Mouse (Mus musculus) heart, postnatal 0 days (tissue): ENCODE results near the gene Nfrkb. TPM values are rescaled to one million over a fixed set of nuclear protein-coding genes. Genes with fewer than 3 reads are reported as not detected.

Source experiments
- ATAC-seq: fragments of 200-750 bp; cut with Nextera tagmentation; 2 replicates; pipeline ENCODE4 v1.8.0; 2017; ENCODE audit warnings: low read depth, moderate number of reproducible peaks, moderate library complexity; ENCODE audit not compliant: insufficient read depth
- DNase-seq: peaks from one replicate; pipeline ENCODE4 v3.0.0-alpha.2; 2016; ENCODE audit warnings: low spot score
- H3K27ac ChIP-seq: fragments of 300-500 bp; sonication (generic); 2 replicates; pipeline ENCODE4 v1.5.1; 2014; ENCODE audit warnings: low read depth, mild to moderate bottlenecking
- H3K27me3 ChIP-seq: fragments of 300-500 bp; sonication (generic); 2 replicates; pipeline ENCODE4 v1.6.1; 2014; ENCODE audit warnings: low read length, mixed read lengths; ENCODE audit not compliant: control insufficient read depth, insufficient read depth
- H3K36me3 ChIP-seq: fragments of 300-500 bp; sonication (generic); replicated peaks from 2 replicates; pipeline ENCODE4 v1.6.1; 2014; ENCODE audit warnings: low read length, mixed read lengths; ENCODE audit not compliant: control insufficient read depth, insufficient read depth
- H3K4me1 ChIP-seq: fragments of 300-500 bp; sonication (generic); 2 replicates; pipeline ENCODE4 v1.6.1; 2014; ENCODE audit warnings: antibody characterized with exemption; ENCODE audit not compliant: control insufficient read depth, insufficient read depth
- H3K4me2 ChIP-seq: fragments of 300-500 bp; sonication (generic); 2 replicates; pipeline ENCODE4 v1.6.1; 2014; ENCODE audit warnings: low read depth, mild to moderate bottlenecking, low read length, moderate library complexity
- H3K4me3 ChIP-seq: fragments of 300-500 bp; sonication (generic); 2 replicates; pipeline ENCODE4 v1.5.1; 2014; ENCODE audit warnings: low read depth, low read length
- H3K9ac ChIP-seq: fragments of 300-500 bp; sonication (generic); replicated peaks from 2 replicates; pipeline ENCODE4 v1.6.1; 2014; ENCODE audit warnings: low read depth, low read length, mixed read lengths
- H3K9me3 ChIP-seq: fragments of 300-500 bp; sonication (generic); replicated peaks from 2 replicates; pipeline ENCODE4 v1.6.1; 2016; ENCODE audit warnings: low read length; ENCODE audit not compliant: control insufficient read depth
- CTCF ChIP-seq: IDR thresholded peaks from 2 replicates; pipeline ENCODE4 v1.5.1; 2016; ENCODE audit warnings: antibody characterized with exemption, control low read depth, low read depth
- EP300 ChIP-seq: IDR thresholded peaks from 2 replicates; pipeline ENCODE4 v1.6.1; 2016; ENCODE audit warnings: antibody characterized with exemption, low read depth
- WGBS: fragments of 180-500 bp; shearing (Covaris S2); extraction: QIAGEN DNeasy Blood & Tissue Kit; methylation state at CpG from one replicate; pipeline ENCODE4 v1.1.7; 2014; 5-methylcytosine and 5-hydroxymethylcytosine counted together
- polyA plus RNA-seq: library from polyadenylated mRNA; unstranded; fragments of >200 nt; fragmentation: Nextera tagmentation; extraction: Ambion mirVana; gene quantifications from 2 replicates; pipeline ENCODE4 v1.2.1, GENCODE M21; 2015
- total RNA-seq: library from RNA; depleted of rRNA; stranded (reverse); fragments of >200 nt; gene quantifications from 2 replicates; pipeline ENCODE4 v1.2.3, GENCODE M21; 2014; ENCODE audit warnings: low replicate concordance

Nfrkb gene
- total and polyA plus RNA-seq, 2 experiments from 2014 or later = 8.8 to 19.7 TPM

DNA sequence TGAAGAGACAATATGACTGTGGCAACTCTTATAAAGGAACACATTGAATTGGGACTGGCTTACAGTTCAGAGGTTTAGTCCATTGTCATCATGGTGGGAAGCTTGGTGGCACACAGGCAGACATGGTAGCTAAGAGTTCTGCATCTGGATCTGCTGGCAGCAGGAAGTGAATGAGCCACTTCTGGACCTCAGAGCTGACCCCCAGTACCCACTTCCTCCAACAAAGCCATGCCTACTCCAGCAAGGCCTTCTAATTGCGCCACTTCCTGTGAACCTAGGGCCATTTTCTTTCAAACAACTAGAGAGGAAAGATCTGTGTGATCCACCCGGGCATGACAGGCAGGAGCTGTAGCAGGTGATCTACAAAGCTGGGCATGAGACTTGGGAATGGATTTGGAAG is 33.3 kb upstream of the Nfrkb start:
- TF ChIP-seq EP300 (no peak), CTCF (no peak)
- no peak overlapping the region for H3K4me2 ChIP-seq
- DNase-seq (no peak), ATAC-seq (no peak)
- no peak overlapping the region for H3K4me3 ChIP-seq
- no peak overlapping the region for H3K27ac ChIP-seq
- H3K9me3 ChIP-seq = no peaks in the 10 kb centered on the region
- H3K9ac ChIP-seq = no peak overlapping the region
- 88% methylated on average over 2 of the region's 2 CpGs for WGBS
- peaks cover 21% of the 10 kb centered on the region for H3K36me3 ChIP-seq
- no peaks in the 10 kb centered on the region for H3K27me3 ChIP-seq
- no peaks in the 10 kb centered on the region for H3K4me1 ChIP-seq

DNA sequence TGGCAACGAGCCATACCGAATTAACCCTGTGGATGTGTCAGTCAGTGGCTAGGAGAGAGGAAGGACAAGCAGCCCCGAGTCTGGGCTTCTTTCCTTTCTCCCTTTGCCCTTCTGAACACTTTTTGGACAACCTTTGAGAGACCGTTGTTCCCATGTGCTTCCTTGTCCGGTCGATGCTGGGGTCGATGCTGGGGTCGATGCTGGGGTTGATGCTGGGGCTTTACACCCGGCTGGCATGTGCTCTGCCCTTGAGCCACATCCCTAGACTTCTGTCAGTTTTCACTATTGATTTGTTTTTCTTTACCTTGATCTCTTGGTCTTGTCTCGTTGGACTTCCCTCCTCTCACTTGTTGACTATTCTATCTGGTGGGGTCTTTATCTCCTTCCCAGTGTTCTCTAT is 32.5 kb upstream of the Nfrkb start:
- DNase-seq = no peak
- Histone ChIP-seq H3K4me1 (no peaks in the 10 kb centered on the region), H3K9ac (no peak overlapping the region), H3K27me3 (no peaks in the 10 kb centered on the region), H3K4me2 (no peak overlapping the region), H3K9me3 (no peaks in the 10 kb centered on the region), H3K36me3 (peaks cover 25% of the 10 kb centered on the region), H3K4me3 (no peak overlapping the region), H3K27ac (no peak overlapping the region)
- 81% methylated on average over 10 of the region's 10 CpGs for WGBS
- no peak for ATAC-seq
- no peak for TF ChIP-seq EP300
- no peak for TF ChIP-seq CTCF

DNA sequence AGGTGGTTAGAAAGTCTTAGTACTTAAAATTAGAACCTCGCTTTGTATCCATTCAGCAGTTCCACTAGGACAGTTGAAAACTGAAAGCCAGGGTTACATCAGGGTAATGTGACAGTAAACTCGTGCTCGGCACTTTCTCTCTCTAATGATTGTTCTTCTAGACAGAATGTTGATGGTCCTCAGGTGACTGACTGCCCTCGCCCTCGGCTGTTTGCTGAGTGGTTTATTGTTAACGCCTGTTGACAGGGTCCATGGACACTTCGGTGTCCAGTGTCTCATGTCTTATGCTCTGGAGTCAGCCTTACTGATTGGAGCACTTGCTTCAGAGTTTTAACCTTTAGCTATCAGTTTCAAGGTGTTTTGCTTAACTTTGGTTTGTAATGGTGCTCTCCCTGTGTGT is 31.9 kb upstream of the Nfrkb start:
- H3K9me3 ChIP-seq = no peaks in the 10 kb centered on the region
- no peak overlapping the region for H3K4me2 ChIP-seq
- no peak overlapping the region for H3K9ac ChIP-seq
- H3K27me3 ChIP-seq = no peaks in the 10 kb centered on the region
- no peak for DNase-seq
- TF ChIP-seq EP300 = no peak
- no peak for TF ChIP-seq CTCF
- peaks cover 29% of the 10 kb centered on the region for H3K36me3 ChIP-seq
- no peak overlapping the region for H3K4me3 ChIP-seq
- ATAC-seq = no peak
- no peaks in the 10 kb centered on the region for H3K4me1 ChIP-seq
- no peak overlapping the region for H3K27ac ChIP-seq
- 54% methylated on average over 7 of the region's 7 CpGs for WGBS

DNA sequence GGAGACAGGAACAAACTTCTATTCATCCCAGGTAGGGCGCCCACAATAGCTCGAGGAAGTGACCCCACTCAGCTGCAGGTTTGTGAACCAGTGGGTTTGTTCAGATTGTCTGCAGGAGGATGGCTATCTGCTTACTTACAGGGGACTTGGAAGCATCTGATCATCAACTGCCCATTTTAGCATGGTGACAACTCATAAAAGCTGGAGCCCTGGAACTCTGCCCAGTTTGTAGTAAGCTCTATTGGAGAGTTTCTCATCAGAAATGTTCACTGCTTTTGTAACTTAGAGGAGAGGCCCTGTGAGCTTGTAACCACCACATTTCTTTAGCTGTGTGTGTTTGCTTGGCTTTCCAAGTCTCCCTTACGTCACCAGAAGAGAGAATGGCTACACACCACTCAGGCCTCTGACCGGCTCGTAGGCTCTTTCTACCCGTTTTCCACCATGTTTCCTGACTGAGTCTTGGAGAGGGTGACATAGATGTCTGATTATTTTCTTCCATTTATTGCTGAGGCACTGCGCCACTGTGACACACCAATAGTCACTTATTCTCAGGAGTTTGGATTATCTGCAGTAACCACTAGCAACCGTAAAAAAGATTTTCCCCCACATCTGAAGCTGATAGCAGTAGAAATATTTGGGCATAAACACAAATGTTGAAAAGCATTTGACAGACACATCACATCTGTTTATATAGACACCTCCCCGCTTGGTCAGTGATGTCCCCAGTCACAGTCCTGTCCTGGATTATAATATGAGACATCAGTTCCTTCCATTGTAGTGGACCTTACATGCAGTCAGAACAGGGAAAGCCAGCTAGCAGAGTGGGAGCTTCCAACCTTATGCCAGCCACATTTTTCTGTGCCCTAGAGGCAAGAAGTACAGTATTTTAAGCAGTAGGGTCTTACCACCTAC is 22.0 kb upstream of the Nfrkb start:
- Histone ChIP-seq H3K9ac (no peak overlapping the region), H3K36me3 (peaks cover 20% of the 10 kb centered on the region), H3K4me2 (no peak overlapping the region), H3K4me3 (no peak overlapping the region), H3K4me1 (no peaks in the 10 kb centered on the region), H3K27ac (no peak overlapping the region), H3K27me3 (no peaks in the 10 kb centered on the region), H3K9me3 (no peaks in the 10 kb centered on the region)
- ATAC-seq = no peak
- TF ChIP-seq CTCF (no peak), EP300 (no peak)
- DNase-seq = no peak
- 74% methylated on average over 9 of the region's 9 CpGs for WGBS

DNA sequence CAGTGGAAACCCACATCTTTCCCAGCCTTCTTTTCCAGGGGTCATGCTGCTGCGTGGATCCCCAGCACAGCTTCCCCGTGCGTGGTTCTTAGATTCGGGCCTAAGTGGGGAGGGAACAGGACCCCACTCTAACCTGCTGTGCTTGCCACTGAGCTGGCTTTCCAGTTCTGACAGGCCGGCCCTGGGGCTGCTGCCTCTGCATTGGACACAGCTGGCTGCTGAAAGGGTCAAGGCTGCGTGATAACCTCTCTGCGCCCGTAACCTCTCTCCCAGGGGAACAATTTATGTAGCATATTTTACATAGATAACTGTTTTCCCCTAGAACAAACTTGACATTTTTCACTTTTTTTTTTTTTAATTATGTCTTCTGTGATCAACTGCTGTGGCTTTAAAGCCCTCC is 20.9 kb upstream of the Nfrkb start:
- TF ChIP-seq CTCF = no peak
- TF ChIP-seq EP300 = no peak
- Histone ChIP-seq H3K4me1 (no peaks in the 10 kb centered on the region), H3K4me3 (no peak overlapping the region), H3K9ac (no peak overlapping the region), H3K27ac (no peak overlapping the region), H3K36me3 (peaks cover 11% of the 10 kb centered on the region), H3K9me3 (no peaks in the 10 kb centered on the region), H3K4me2 (no peak overlapping the region), H3K27me3 (no peaks in the 10 kb centered on the region)
- no peak for ATAC-seq
- 59% methylated on average over 8 of the region's 8 CpGs for WGBS
- DNase-seq = no peak
